Mouse (Mus musculus): ENCODE data around the gene Denr. TPM values are rescaled to one million over a fixed set of nuclear protein-coding genes. Genes with fewer than 3 reads are reported as not detected.

The Denr gene
- total RNA-seq (2014; rRNA removed; ENCODE audit: low replicate concordance) (5.4 and 5.9 TPM in 2 replicates), polyA plus RNA-seq (2015; fragmentation: Nextera tagmentation; extraction: Ambion mirVana) (110 and 112 TPM in 2 replicates)

DNA sequence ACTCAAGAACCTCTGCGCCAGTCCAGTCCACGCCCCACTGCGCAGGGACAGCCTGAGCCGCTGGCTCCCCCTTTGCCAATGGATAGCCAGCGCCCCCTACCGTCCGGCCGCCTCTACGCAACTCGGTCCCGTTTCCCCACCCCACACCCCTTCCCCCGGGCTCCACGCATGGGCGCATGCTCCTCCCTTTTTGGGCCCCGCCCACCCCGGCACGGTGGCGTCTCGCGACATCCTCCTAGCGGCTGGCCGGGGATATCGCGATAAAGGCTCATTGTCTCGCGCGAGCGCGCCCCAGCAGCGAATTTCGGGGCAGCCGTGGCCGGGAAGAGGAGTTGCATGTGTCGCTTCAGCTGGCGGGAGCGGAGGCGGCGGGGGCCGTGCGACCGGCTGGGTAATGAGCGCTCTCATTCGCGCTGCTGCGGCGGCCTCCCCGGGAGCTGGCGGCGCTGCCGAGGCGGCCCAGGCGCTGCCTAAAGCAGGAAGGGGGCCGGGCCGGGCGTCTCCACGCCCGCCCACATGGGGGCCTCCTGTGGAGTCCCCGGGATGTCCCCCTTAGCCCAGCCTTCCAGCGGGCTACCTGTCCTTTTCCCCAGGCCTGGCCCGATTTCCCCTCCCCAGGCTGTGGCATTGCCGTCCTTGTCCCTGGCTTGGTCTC lies at the start of gene Denr:
TSS of gene Denr (plus strand) at position 200 of the 655 bp plus-strand sequence.
- H3K9ac ChIP-seq (replicated peaks; ENCODE audit: low read depth, low read length), result peak within 1 kb of the TSS; percentile 97
- H3K36me3 ChIP-seq (replicated peaks; ENCODE audit: control insufficient read depth, insufficient read depth, low read length), result peaks cover 36% of the 10 kb centered on the region
- TF ChIP-seq CTCF (IDR thresholded peaks at IDR 0.05; ENCODE audit: low read depth) (peak; percentile 97), EP300 (IDR thresholded peaks at IDR 0.05; ENCODE audit: low read depth) (peak; percentile 100)
- peak within 1 kb of the TSS; percentile 94 for H3K4me3 ChIP-seq (ENCODE audit: low read depth, low read length)
- peak within 1 kb of the TSS; percentile 89 for H3K4me2 ChIP-seq (ENCODE audit: low read depth, low read length)
- no peaks in the 10 kb centered on the region for H3K9me3 ChIP-seq (replicated peaks; ENCODE audit: control insufficient read depth, low read length)
- H3K27ac ChIP-seq (ENCODE audit: low read depth), result peak within 1 kb of the TSS; percentile 82
- DNase-seq (ENCODE audit: low spot score), result peak; percentile 96
- WGBS, result under 1% methylated on average over 57 of the region's 61 CpGs
- peak; percentile 98 for ATAC-seq (ENCODE audit: insufficient read depth, low read depth)
- peaks cover 8% of the 10 kb centered on the region; the same call in 1 of the 2 replicates for H3K4me1 ChIP-seq (ENCODE audit: control insufficient read depth, insufficient read depth)
- H3K27me3 ChIP-seq (ENCODE audit: control insufficient read depth, insufficient read depth, low read length), result no peaks in the 10 kb centered on the region

DNA sequence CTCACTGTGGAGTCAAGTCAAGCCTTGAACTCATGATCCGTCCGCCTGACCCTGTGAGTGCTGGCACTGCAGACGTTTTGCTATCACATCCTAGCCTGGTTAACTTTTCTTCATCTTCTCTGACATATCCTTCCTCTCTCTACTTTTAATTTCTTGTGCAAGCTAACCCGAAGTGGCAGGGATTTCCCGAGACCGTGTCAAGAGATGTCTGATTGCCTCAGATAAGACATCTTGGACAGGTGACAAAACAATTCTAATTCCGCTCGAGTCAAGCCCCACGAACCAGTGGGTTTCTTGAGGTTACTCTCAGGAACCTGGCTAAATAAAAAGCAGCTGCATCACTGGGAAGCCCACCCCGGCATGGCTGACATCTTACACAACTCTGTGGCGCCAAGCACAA lies 48.2 kb upstream of the Denr start:
- Histone ChIP-seq H3K4me3 (ENCODE audit: low read depth, low read length) (no peak overlapping the region), H3K9ac (replicated peaks; ENCODE audit: low read depth, low read length) (no peak overlapping the region), H3K27me3 (ENCODE audit: control insufficient read depth, insufficient read depth, low read length) (no peaks in the 10 kb centered on the region), H3K4me1 (ENCODE audit: control insufficient read depth, insufficient read depth) (no peaks in the 10 kb centered on the region), H3K27ac (ENCODE audit: low read depth) (no peak overlapping the region), H3K4me2 (ENCODE audit: low read depth, low read length) (no peak overlapping the region), H3K36me3 (replicated peaks; ENCODE audit: control insufficient read depth, insufficient read depth, low read length) (no peaks in the 10 kb centered on the region), H3K9me3 (replicated peaks; ENCODE audit: control insufficient read depth, low read length) (no peaks in the 10 kb centered on the region)
- WGBS, result 68% methylated on average over 11 of the region's 11 CpGs
- ATAC-seq (ENCODE audit: insufficient read depth, low read depth) (no peak), DNase-seq (ENCODE audit: low spot score) (no peak)
- TF ChIP-seq EP300 (IDR thresholded peaks at IDR 0.05; ENCODE audit: low read depth) (no peak), CTCF (IDR thresholded peaks at IDR 0.05; ENCODE audit: low read depth) (no peak)

DNA sequence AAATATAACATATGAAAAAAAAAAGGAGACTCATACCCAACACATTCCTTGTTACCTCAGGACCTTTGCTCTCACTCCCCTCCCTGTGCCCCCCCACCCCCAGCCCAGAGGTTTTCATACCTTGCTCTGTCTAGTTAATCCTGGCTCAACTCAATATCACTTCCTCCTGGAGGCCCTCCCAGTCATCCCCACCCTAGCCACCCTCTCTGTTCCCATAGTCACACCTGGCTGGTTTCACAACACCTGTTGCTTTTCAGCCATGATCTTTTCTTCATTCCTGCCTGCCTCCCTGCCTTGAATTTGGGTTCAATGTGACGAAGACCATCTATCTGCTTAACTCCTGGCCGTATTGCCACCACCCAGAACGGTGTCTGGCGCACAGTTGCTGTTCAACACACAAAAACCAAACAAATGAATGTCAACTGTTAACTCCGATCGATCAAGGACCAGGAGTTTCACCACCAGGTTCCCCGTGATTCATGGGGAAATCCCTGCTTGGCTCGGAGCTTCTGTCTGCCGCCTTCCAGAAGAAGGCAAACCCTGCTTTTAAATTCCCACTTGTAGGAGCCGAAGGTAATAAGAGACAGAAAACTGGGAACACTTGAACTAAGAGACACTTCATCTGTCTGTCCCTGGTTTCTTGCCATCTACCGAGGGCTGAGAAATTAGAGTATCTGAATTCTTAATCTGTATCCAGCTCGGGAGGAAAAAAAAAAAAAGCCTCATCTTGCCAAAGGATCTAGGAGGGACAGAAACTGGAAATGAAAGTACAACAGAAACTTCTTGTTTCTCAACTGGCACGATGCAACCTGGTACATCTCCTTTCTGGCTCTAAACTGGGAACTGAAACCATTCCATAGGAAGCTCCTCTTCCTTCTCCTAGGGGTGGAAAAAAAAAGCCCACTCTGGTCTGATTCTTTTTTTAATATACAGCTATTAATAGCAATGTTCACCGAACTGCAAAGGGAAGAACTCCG lies 44.3 kb upstream of the Denr start:
- H3K4me1 ChIP-seq (ENCODE audit: control insufficient read depth, insufficient read depth), result no peaks in the 10 kb centered on the region
- DNase-seq (ENCODE audit: low spot score) (no peak), ATAC-seq (ENCODE audit: insufficient read depth, low read depth) (no peak)
- H3K27ac ChIP-seq (ENCODE audit: low read depth), result no peak overlapping the region
- no peaks in the 10 kb centered on the region for H3K27me3 ChIP-seq (ENCODE audit: control insufficient read depth, insufficient read depth, low read length)
- peak overlapping the region; percentile 23; the same call in 1 of the 2 replicates for H3K4me2 ChIP-seq (ENCODE audit: low read depth, low read length)
- H3K9ac ChIP-seq (replicated peaks; ENCODE audit: low read depth, low read length), result no peak overlapping the region
- 0 out of 2 replicates have a peak overlapping the region, but pooled peaks have one; percentile 7 for H3K4me3 ChIP-seq (ENCODE audit: low read depth, low read length)
- TF ChIP-seq EP300 (IDR thresholded peaks at IDR 0.05; ENCODE audit: low read depth) (no peak), CTCF (IDR thresholded peaks at IDR 0.05; ENCODE audit: low read depth) (no peak)
- 66% methylated on average over 15 of the region's 15 CpGs for WGBS
- no peaks in the 10 kb centered on the region for H3K9me3 ChIP-seq (replicated peaks; ENCODE audit: control insufficient read depth, low read length)
- no peaks in the 10 kb centered on the region for H3K36me3 ChIP-seq (replicated peaks; ENCODE audit: control insufficient read depth, insufficient read depth, low read length)

DNA sequence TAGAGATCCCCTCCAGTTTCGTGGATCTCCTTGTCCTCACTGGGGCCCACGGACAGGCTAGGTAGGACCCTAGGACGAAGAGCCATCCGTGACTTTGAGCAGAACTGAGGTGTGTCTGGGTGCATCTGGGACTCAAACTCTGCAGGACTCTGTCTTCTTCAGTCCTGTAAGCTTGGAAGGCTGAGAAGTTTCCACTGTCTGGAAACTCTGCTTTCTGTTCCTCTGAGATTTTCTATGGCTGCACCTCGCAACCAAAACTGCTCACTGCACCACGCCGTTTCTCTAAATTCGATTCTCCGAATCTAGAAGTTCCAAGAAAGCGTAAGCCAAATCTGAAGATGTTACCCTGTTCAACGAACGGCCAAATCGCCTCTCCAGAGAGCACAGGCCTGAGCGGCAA lies 43.0 kb upstream of the Denr start:
- WGBS, result 83% methylated on average over 14 of the region's 14 CpGs
- ATAC-seq (ENCODE audit: insufficient read depth, low read depth), result no peak

DNA sequence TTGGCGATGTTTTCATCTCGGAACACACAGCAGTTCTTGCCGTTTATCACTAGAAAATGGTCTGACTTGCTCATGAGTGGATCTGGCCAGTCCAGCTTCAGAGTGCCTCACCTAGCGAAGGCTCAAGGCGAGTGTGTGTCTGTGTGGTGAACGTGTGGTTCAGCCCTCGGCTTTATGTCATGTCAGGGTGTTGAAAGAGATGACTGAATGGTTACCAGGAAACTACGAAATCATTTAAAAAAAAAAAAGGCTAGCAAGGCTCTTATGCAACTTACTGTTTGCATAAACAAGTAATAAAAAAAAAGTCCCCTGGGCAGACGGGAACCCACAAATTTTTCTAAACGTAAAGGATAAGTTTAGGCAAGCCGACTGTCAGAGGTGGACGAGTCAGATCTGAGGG lies 41.6 kb upstream of the Denr start, which contains the start of gene Hcar2:
TSS of gene Hcar2 (minus strand) at position 135 of the 400 bp plus-strand sequence.
- Histone ChIP-seq H3K27me3 (ENCODE audit: control insufficient read depth, insufficient read depth, low read length) (no peaks in the 10 kb centered on the region), H3K4me2 (ENCODE audit: low read depth, low read length) (no peak within 1 kb of the TSS), H3K9me3 (replicated peaks; ENCODE audit: control insufficient read depth, low read length) (no peaks in the 10 kb centered on the region), H3K4me3 (ENCODE audit: low read depth, low read length) (no peak within 1 kb of the TSS), H3K4me1 (ENCODE audit: control insufficient read depth, insufficient read depth) (no peaks in the 10 kb centered on the region), H3K36me3 (replicated peaks; ENCODE audit: control insufficient read depth, insufficient read depth, low read length) (no peaks in the 10 kb centered on the region), H3K27ac (ENCODE audit: low read depth) (no peak within 1 kb of the TSS), H3K9ac (replicated peaks; ENCODE audit: low read depth, low read length) (no peak within 1 kb of the TSS)
- no peak for ATAC-seq (ENCODE audit: insufficient read depth, low read depth)
- 70% methylated on average over 12 of the region's 12 CpGs for WGBS
- no peak for DNase-seq (ENCODE audit: low spot score)
- TF ChIP-seq EP300 (IDR thresholded peaks at IDR 0.05; ENCODE audit: low read depth) (no peak), CTCF (IDR thresholded peaks at IDR 0.05; ENCODE audit: low read depth) (no peak)

More for the DNA sequence above, 43.0 kb upstream of the Denr start:
- Histone ChIP-seq H3K36me3 (replicated peaks; ENCODE audit: control insufficient read depth, insufficient read depth, low read length) (no peaks in the 10 kb centered on the region), H3K27me3 (ENCODE audit: control insufficient read depth, insufficient read depth, low read length) (no peaks in the 10 kb centered on the region), H3K4me1 (ENCODE audit: control insufficient read depth, insufficient read depth) (no peaks in the 10 kb centered on the region), H3K4me2 (ENCODE audit: low read depth, low read length) (no peak overlapping the region), H3K27ac (ENCODE audit: low read depth) (no peak overlapping the region), H3K9me3 (replicated peaks; ENCODE audit: control insufficient read depth, low read length) (no peaks in the 10 kb centered on the region), H3K4me3 (ENCODE audit: low read depth, low read length) (no peak overlapping the region), H3K9ac (replicated peaks; ENCODE audit: low read depth, low read length) (no peak overlapping the region)
- DNase-seq (ENCODE audit: low spot score), result no peak
- TF ChIP-seq CTCF (IDR thresholded peaks at IDR 0.05; ENCODE audit: low read depth), result no peak
